Mouse (Mus musculus) intestine, embryonic 16.5 days (tissue): ENCODE data around the gene Mlxip. TPM values are rescaled to one million over a fixed set of nuclear protein-coding genes. Genes with fewer than 3 reads are reported as not detected.

Source experiments
- ATAC-seq: fragments of 200-750 bp; cut with Nextera tagmentation; 2 replicates; pipeline ENCODE4 v1.8.0; 2017; ENCODE audit warnings: moderate TSS enrichment, moderate library complexity
- H3K27ac ChIP-seq: fragments of 300-500 bp; sonication (generic); 2 replicates; pipeline ENCODE4 v1.5.1; 2014; ENCODE audit warnings: mild to moderate bottlenecking, low read length
- H3K27me3 ChIP-seq: fragments of 300-500 bp; sonication (generic); replicated peaks from 2 replicates; pipeline ENCODE4 v1.6.1; 2014; ENCODE audit warnings: low read length, control low read depth, mixed read lengths; ENCODE audit not compliant: control insufficient read depth, insufficient read depth
- H3K36me3 ChIP-seq: fragments of 300-500 bp; sonication (generic); 2 replicates; pipeline ENCODE4 v1.6.1; 2014; ENCODE audit warnings: low read length, control low read depth; ENCODE audit not compliant: control insufficient read depth, insufficient read depth
- H3K4me1 ChIP-seq: fragments of 300-500 bp; sonication (generic); 2 replicates; pipeline ENCODE4 v1.6.1; 2014; ENCODE audit warnings: low read length, control low read depth, mixed read lengths; ENCODE audit not compliant: control insufficient read depth, insufficient read depth
- H3K4me2 ChIP-seq: fragments of 300-500 bp; sonication (generic); 2 replicates; pipeline ENCODE4 v1.6.1; 2014; ENCODE audit warnings: low read depth, low read length, control low read depth
- H3K4me3 ChIP-seq: fragments of 300-500 bp; sonication (generic); 2 replicates; pipeline ENCODE4 v1.5.1; 2014; ENCODE audit warnings: mild to moderate bottlenecking, low read length
- H3K9ac ChIP-seq: fragments of 300-500 bp; sonication (generic); 2 replicates; pipeline ENCODE4 v1.6.1; 2014; ENCODE audit warnings: low read depth, low read length
- H3K9me3 ChIP-seq: fragments of 300-500 bp; sonication (generic); 2 replicates; pipeline ENCODE4 v1.6.1; 2016; ENCODE audit warnings: low read length, control low read depth; ENCODE audit not compliant: control insufficient read depth
- WGBS: fragments of 180-500 bp; shearing (Covaris S2); extraction: QIAGEN DNeasy Blood & Tissue Kit; methylation state at CpG from one replicate; pipeline ENCODE4 v1.1.7; 2014; 5-methylcytosine and 5-hydroxymethylcytosine counted together
- polyA plus RNA-seq: library from polyadenylated mRNA; unstranded; fragments of >200 nt; fragmentation: Nextera tagmentation; extraction: Ambion mirVana; gene quantifications from 2 replicates; pipeline ENCODE4 v1.2.1, GENCODE M21; 2015

Gene Mlxip
- polyA plus RNA-seq, 1 experiment from 2014 or later, result 16.6 TPM

DNA sequence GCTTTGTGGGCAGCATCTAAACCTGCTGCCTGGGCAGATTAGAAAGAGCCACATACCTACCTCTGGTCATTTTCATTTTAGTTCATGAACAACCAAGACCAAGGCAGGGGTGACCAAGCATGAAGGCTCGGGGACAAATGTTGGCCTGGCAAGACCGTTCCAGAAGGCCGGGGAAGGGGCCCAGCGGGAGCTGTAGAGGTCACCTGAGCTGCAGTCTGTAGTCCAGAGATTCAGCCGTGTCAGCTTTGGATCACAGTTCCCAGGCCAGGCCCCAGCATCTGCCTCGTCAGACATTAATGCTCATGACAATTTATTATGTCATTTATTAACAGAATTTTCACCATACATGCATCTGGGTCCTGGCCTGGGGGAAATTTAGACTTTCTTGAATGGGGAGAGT lies 35.2 kb upstream of the Mlxip start:
- Histone ChIP-seq H3K9me3 (no peaks in the 10 kb centered on the region), H3K4me2 (no peak overlapping the region), H3K27me3 (no peaks in the 10 kb centered on the region), H3K36me3 (peaks cover 6% of the 10 kb centered on the region), H3K9ac (no peak overlapping the region), H3K4me3 (no peak overlapping the region), H3K27ac (no peak overlapping the region), H3K4me1 (no peaks in the 10 kb centered on the region)
- ATAC-seq, result no peak
- WGBS, result 88% methylated on average over 6 of the region's 6 CpGs

- Histone ChIP-seq H3K27ac (no peak overlapping the region), H3K36me3 (peaks cover 2% of the 10 kb centered on the region), H3K9me3 (no peaks in the 10 kb centered on the region), H3K4me2 (no peak overlapping the region), H3K9ac (no peak overlapping the region), H3K27me3 (no peaks in the 10 kb centered on the region), H3K4me1 (no peaks in the 10 kb centered on the region), H3K4me3 (no peak overlapping the region)
- 88% methylated on average over 4 of the region's 4 CpGs for WGBS
- no peak for ATAC-seq
Observed at GRCm38 (mm10) chr5:123362911-123363310, 31.7 kb upstream of the Mlxip start.

DNA sequence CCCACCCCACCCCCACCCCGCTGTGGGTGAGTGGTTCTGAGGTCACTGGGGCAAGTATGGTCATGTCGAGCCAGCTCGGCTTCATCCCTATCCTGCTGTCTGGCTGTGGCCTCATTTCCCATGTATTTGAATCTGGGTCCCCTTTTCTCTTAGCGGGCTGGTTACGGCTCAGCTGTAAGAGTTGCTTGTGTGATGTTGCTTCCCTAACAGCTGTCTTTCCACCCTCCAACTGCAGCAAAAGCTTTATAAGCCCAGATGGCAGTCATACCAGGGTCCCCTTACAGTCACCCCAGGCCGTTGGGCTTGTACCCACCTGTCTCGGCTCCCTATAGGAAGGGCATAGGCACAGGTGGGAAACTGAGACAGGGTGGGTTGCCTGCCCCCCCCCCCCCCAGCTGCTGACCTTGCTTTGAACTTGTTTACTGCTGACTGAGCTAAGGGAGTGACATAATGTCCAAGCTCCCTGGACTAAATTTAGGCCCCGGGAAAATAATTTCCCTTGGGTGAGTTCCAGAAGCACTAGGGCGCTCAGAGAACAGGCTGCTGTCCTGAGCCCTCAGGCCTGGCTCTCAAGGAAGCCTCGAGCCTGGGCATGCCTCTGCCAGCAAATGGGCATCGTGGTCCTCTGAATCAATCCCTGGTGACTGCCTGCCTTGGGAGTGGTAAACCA lies 30.2 kb upstream of the Mlxip start:
- no peaks in the 10 kb centered on the region for H3K9me3 ChIP-seq
- no peak for ATAC-seq
- peak overlapping the region; percentile 57 for H3K27ac ChIP-seq
- H3K4me3 ChIP-seq, result no peak overlapping the region
- H3K27me3 ChIP-seq, result no peaks in the 10 kb centered on the region
- H3K9ac ChIP-seq, result no peak overlapping the region
- H3K4me1 ChIP-seq, result no peaks in the 10 kb centered on the region
- H3K4me2 ChIP-seq, result no peak overlapping the region
- WGBS, result 81% methylated on average over 11 of the region's 11 CpGs
- H3K36me3 ChIP-seq, result peaks cover 2% of the 10 kb centered on the region; the same call in 1 of the 2 replicates

GRCm38 (mm10) chr5:123368869-123369488 lies 25.6 kb upstream of the Mlxip start:
- no peak overlapping the region for H3K9ac ChIP-seq
- no peaks in the 10 kb centered on the region for H3K27me3 ChIP-seq
- peaks cover 17% of the 10 kb centered on the region for H3K36me3 ChIP-seq
- WGBS, result 79% methylated on average over 13 of the region's 13 CpGs
- no peak overlapping the region for H3K4me3 ChIP-seq
- H3K4me1 ChIP-seq, result no peaks in the 10 kb centered on the region
- H3K27ac ChIP-seq, result no peak overlapping the region
- no peaks in the 10 kb centered on the region for H3K9me3 ChIP-seq
- no peak; the same call in 1 of the 2 replicates for ATAC-seq
- no peak overlapping the region for H3K4me2 ChIP-seq

GRCm38 (mm10) chr5:123370049-123370448 lies 24.5 kb upstream of the Mlxip start:
- ATAC-seq, result no peak
- Histone ChIP-seq H3K4me1 (no peaks in the 10 kb centered on the region), H3K9me3 (no peaks in the 10 kb centered on the region), H3K4me2 (no peak overlapping the region), H3K36me3 (peaks cover 17% of the 10 kb centered on the region), H3K27me3 (no peaks in the 10 kb centered on the region), H3K4me3 (no peak overlapping the region), H3K27ac (no peak overlapping the region), H3K9ac (no peak overlapping the region)
- WGBS, result 80% methylated on average over 5 of the region's 5 CpGs

- Histone ChIP-seq H3K9me3 (no peaks in the 10 kb centered on the region), H3K4me1 (peaks cover 7% of the 10 kb centered on the region; the same call in 1 of the 2 replicates), H3K4me2 (no peak overlapping the region), H3K27me3 (no peaks in the 10 kb centered on the region), H3K9ac (no peak overlapping the region), H3K4me3 (no peak overlapping the region), H3K36me3 (peaks cover 17% of the 10 kb centered on the region), H3K27ac (no peak overlapping the region)
- WGBS, result 87% methylated on average over 10 of the region's 10 CpGs
- ATAC-seq, result no peak
Observed at GRCm38 (mm10) chr5:123375262-123375661, 19.3 kb upstream of the Mlxip start.

GRCm38 (mm10) chr5:123375793-123376452 lies 18.7 kb upstream of the Mlxip start:
- no peaks in the 10 kb centered on the region for H3K27me3 ChIP-seq
- no peak overlapping the region; the same call in 1 of the 2 replicates for H3K27ac ChIP-seq
- no peak for ATAC-seq
- H3K4me1 ChIP-seq, result peaks cover 7% of the 10 kb centered on the region; the same call in 1 of the 2 replicates
- no peaks in the 10 kb centered on the region for H3K9me3 ChIP-seq
- H3K36me3 ChIP-seq, result peaks cover 16% of the 10 kb centered on the region
- no peak overlapping the region for H3K9ac ChIP-seq
- H3K4me3 ChIP-seq, result no peak overlapping the region
- WGBS, result 86% methylated on average over 6 of the region's 6 CpGs
- no peak overlapping the region; the same call in 1 of the 2 replicates for H3K4me2 ChIP-seq

DNA sequence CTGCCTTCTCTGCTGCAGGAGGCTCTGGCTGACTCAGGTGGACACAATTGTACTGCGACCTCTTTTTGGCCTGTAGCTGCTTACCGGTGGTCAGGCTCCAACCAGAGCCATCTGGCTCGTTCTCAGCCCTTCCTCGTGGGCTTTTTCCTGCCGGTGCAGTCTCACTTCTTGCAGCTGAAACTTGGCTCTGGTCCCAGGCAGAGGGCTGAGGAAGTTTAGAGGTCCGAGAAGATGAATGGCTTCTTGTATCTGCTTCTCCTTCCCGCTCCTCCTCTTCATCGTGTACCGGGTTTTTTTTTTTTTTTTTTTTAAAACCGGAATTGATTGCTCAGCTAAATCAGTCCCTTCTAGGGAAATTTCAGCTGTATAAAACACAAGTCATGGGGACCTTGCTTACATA lies 18.0 kb upstream of the Mlxip start:
- ATAC-seq, result peak; percentile 65
- 25% methylated on average over 10 of the region's 10 CpGs for WGBS

GRCm38 (mm10) chr5:123377120-123377955 lies 17.3 kb upstream of the Mlxip start:
- ATAC-seq, result peak; percentile 47
- no peak overlapping the region for H3K4me2 ChIP-seq
- peaks cover 7% of the 10 kb centered on the region; the same call in 1 of the 2 replicates for H3K36me3 ChIP-seq
- no peak overlapping the region for H3K9ac ChIP-seq
- WGBS, result 61% methylated on average over 15 of the region's 15 CpGs
- no peaks in the 10 kb centered on the region for H3K9me3 ChIP-seq
- no peaks in the 10 kb centered on the region for H3K27me3 ChIP-seq
- 0 out of 2 replicates have a peak overlapping the region, but pooled peaks have one; percentile 5 for H3K27ac ChIP-seq
- H3K4me3 ChIP-seq, result no peak overlapping the region
- peaks cover 10% of the 10 kb centered on the region; the same call in 1 of the 2 replicates for H3K4me1 ChIP-seq

More for the DNA sequence above, 18.0 kb upstream of the Mlxip start:
- Histone ChIP-seq H3K27ac (no peak overlapping the region; the same call in 1 of the 2 replicates), H3K4me1 (peaks cover 7% of the 10 kb centered on the region; the same call in 1 of the 2 replicates), H3K4me3 (no peak overlapping the region), H3K36me3 (peaks cover 10% of the 10 kb centered on the region), H3K4me2 (peak overlapping the region; percentile 27), H3K27me3 (no peaks in the 10 kb centered on the region), H3K9me3 (no peaks in the 10 kb centered on the region), H3K9ac (no peak overlapping the region)
